Mouse (Mus musculus): ENCODE data around the gene Zfp740. TPM values are rescaled to one million over a fixed set of nuclear protein-coding genes. Genes with fewer than 3 reads are reported as not detected.

Zfp740 gene
- polyA plus RNA-seq, 1 experiment: not detected

- WGBS: 12% methylated on average over 12 of the region's 12 CpGs
- Histone ChIP-seq H3K27ac (ENCODE audit: insufficient read depth, low read depth, low read length) (peak overlapping the region; percentile 33), H3K4me1 (ENCODE audit: control insufficient read depth, insufficient read depth, low read length) (peaks cover 21% of the 10 kb centered on the region), H3K4me3 (ENCODE audit: insufficient read depth, low read depth, low read length) (no peak overlapping the region; the same call in 1 of the 2 replicates)
- TF ChIP-seq POLR2A (IDR thresholded peaks at IDR 0.05; ENCODE audit: insufficient read depth, low read depth, low read length) (no peak), CTCF (IDR thresholded peaks at IDR 0.05; ENCODE audit: insufficient read depth, low read depth, low read length) (no peak)
These were observed 55.0 kb downstream of the Zfp740 start for GRCm38 (mm10) chr15:102258076-102258470.

DNA sequence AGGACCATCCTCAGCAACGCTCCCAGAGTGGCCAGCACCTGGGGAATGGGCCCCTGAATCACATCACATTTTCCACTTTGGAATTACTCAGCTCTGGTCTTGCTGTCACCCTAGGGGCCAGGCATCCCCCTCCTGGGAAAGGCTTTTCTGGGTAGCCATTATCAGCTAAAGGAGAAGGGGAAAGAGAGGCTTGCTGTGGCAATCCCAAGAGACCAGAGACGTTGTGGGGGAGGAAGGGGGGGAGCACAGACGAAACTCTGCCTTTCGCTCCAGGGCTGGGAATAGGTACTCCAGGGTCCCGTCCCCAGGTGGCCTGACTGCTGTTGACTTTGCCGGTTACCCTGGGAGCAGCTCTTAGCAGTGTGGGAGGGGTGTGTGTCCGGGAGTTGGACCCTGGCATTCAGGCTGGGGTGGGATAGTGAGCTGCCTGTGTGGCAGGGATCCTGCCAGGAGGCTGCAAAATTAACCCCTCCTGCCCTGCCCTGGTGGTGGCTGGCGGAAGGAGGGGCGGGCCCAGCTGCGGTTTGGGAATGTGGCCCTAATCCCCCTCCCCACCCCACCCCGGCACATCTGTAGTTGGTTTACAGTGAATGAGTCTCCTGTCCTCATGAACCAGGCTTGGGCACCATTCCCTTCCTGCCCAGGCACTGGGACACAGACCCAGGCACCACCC lies 55.7 kb downstream of the Zfp740 start:
- no peak for TF ChIP-seq CTCF (IDR thresholded peaks at IDR 0.05; ENCODE audit: insufficient read depth, low read depth, low read length)
- TF ChIP-seq POLR2A (IDR thresholded peaks at IDR 0.05; ENCODE audit: insufficient read depth, low read depth, low read length): no peak
- Histone ChIP-seq H3K4me3 (ENCODE audit: insufficient read depth, low read depth, low read length) (no peak overlapping the region), H3K27ac (ENCODE audit: insufficient read depth, low read depth, low read length) (no peak overlapping the region), H3K4me1 (ENCODE audit: control insufficient read depth, insufficient read depth, low read length) (peaks cover 21% of the 10 kb centered on the region)
- WGBS: 45% methylated on average over 11 of the region's 11 CpGs

DNA sequence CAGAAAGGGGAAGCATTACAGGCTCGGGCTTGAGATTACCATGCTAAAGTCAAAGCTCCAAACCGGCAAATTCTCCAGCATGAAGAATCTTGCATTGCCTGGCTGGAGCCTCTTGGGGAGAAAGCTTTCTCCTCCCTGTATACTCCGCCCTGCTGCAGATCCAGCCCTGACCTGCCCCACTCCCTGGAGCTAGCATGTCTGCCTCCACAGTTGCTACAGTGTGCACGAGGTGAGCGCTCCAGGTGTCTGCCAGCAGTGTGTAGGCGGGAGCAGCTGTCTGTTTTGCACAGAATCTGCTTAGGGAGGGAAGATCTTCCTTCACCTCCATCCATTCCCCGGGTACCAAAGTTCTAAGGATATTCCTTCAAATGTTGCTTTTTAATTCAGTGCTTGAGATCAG lies 59.5 kb downstream of the Zfp740 start:
- TF ChIP-seq POLR2A (IDR thresholded peaks at IDR 0.05; ENCODE audit: insufficient read depth, low read depth, low read length) (no peak), CTCF (IDR thresholded peaks at IDR 0.05; ENCODE audit: insufficient read depth, low read depth, low read length) (no peak)
- no peak overlapping the region for H3K4me3 ChIP-seq (ENCODE audit: insufficient read depth, low read depth, low read length)
- H3K27ac ChIP-seq (ENCODE audit: insufficient read depth, low read depth, low read length): no peak overlapping the region
- peaks cover 13% of the 10 kb centered on the region; the same call in 1 of the 2 replicates for H3K4me1 ChIP-seq (ENCODE audit: control insufficient read depth, insufficient read depth, low read length)
- WGBS: 58% methylated on average over 7 of the region's 7 CpGs

GRCm38 (mm10) chr15:102263037-102263436 lies 60.0 kb downstream of the Zfp740 start:
- Histone ChIP-seq H3K27ac (ENCODE audit: insufficient read depth, low read depth, low read length) (no peak overlapping the region), H3K4me3 (ENCODE audit: insufficient read depth, low read depth, low read length) (no peak overlapping the region), H3K4me1 (ENCODE audit: control insufficient read depth, insufficient read depth, low read length) (peaks cover 8% of the 10 kb centered on the region; the same call in 1 of the 2 replicates)
- WGBS: 78% methylated on average over 2 of the region's 2 CpGs
- TF ChIP-seq POLR2A (IDR thresholded peaks at IDR 0.05; ENCODE audit: insufficient read depth, low read depth, low read length) (no peak), CTCF (IDR thresholded peaks at IDR 0.05; ENCODE audit: insufficient read depth, low read depth, low read length) (no peak)

Other genes starting within 250 kb of the Zfp740 start
- gene Krt78, start 249.0 kb upstream of the Zfp740 start, polyA plus RNA-seq (2012; ENCODE audit: insufficient read depth, insufficient read length, low replicate concordance, missing spikeins): not detected in 2 replicates
- gene Krt8, start 198.8 kb upstream of the Zfp740 start, polyA plus RNA-seq (2012; ENCODE audit: insufficient read depth, insufficient read length, low replicate concordance, missing spikeins): not detected in 2 replicates
- not detected in 2 replicates for gene Krt18, start 175.1 kb upstream of the Zfp740 start, polyA plus RNA-seq (2012; ENCODE audit: insufficient read depth, insufficient read length, low replicate concordance, missing spikeins)
- 618 TPM in 1 of 2 replicates, not detected in the other for gene Eif4b, start 129.5 kb upstream of the Zfp740 start, polyA plus RNA-seq (2012; ENCODE audit: insufficient read depth, insufficient read length, low replicate concordance, missing spikeins)
- gene Tns2, start 102.8 kb upstream of the Zfp740 start, polyA plus RNA-seq (2012; ENCODE audit: insufficient read depth, insufficient read length, low replicate concordance, missing spikeins): not detected in 2 replicates
- not detected in 2 replicates for gene Spryd3, start 67.0 kb upstream of the Zfp740 start, polyA plus RNA-seq (2012; ENCODE audit: insufficient read depth, insufficient read length, low replicate concordance, missing spikeins)
- gene Igfbp6, start 58.9 kb upstream of the Zfp740 start, polyA plus RNA-seq (2012; ENCODE audit: insufficient read depth, insufficient read length, low replicate concordance, missing spikeins): not detected in 2 replicates
- not detected in 2 replicates for gene Soat2, start 52.7 kb upstream of the Zfp740 start, polyA plus RNA-seq (2012; ENCODE audit: insufficient read depth, insufficient read length, low replicate concordance, missing spikeins)
- not detected in 2 replicates for gene Csad, start 1.5 kb downstream of the Zfp740 start, polyA plus RNA-seq (2012; ENCODE audit: insufficient read depth, insufficient read length, low replicate concordance, missing spikeins)
- gene Itgb7, start 28.7 kb downstream of the Zfp740 start, polyA plus RNA-seq (2012; ENCODE audit: insufficient read depth, insufficient read length, low replicate concordance, missing spikeins): not detected in 2 replicates
- gene Rarg, start 54.3 kb downstream of the Zfp740 start, polyA plus RNA-seq (2012; ENCODE audit: insufficient read depth, insufficient read length, low replicate concordance, missing spikeins): not detected in 2 replicates
- gene Gm9918, start 67.3 kb downstream of the Zfp740 start, polyA plus RNA-seq (2012; ENCODE audit: insufficient read depth, insufficient read length, low replicate concordance, missing spikeins): not detected in 2 replicates
- gene Mfsd5, start 76.2 kb downstream of the Zfp740 start, polyA plus RNA-seq (2012; ENCODE audit: insufficient read depth, insufficient read length, low replicate concordance, missing spikeins): not detected in 2 replicates
- gene Espl1, start 93.0 kb downstream of the Zfp740 start, polyA plus RNA-seq (2012; ENCODE audit: insufficient read depth, insufficient read length, low replicate concordance, missing spikeins): not detected in 2 replicates
- gene Pfdn5, start 122.9 kb downstream of the Zfp740 start, polyA plus RNA-seq (2012; ENCODE audit: insufficient read depth, insufficient read length, low replicate concordance, missing spikeins): 1,008 TPM in 1 of 2 replicates, not detected in the other
- gene Myg1, start 128.5 kb downstream of the Zfp740 start, polyA plus RNA-seq (2012; ENCODE audit: insufficient read depth, insufficient read length, low replicate concordance, missing spikeins): not detected in 2 replicates
- not detected in 2 replicates for gene Aaas, start 147.5 kb downstream of the Zfp740 start, polyA plus RNA-seq (2012; ENCODE audit: insufficient read depth, insufficient read length, low replicate concordance, missing spikeins)
- gene Sp7, start 163.9 kb downstream of the Zfp740 start, polyA plus RNA-seq (2012; ENCODE audit: insufficient read depth, insufficient read length, low replicate concordance, missing spikeins): not detected in 2 replicates
- 98.4 TPM in 1 of 2 replicates, not detected in the other for gene Sp1, start 202.9 kb downstream of the Zfp740 start, polyA plus RNA-seq (2012; ENCODE audit: insufficient read depth, insufficient read length, low replicate concordance, missing spikeins)
- not detected in 2 replicates for gene Amhr2, start 242.1 kb downstream of the Zfp740 start, polyA plus RNA-seq (2012; ENCODE audit: insufficient read depth, insufficient read length, low replicate concordance, missing spikeins)

Data from olfactory bulb, adult 2 months (tissue).